Mouse (Mus musculus) layer of hippocampus, adult 2 months (tissue): ENCODE measurements around the gene Tulp4. TPM values are rescaled to one million over a fixed set of nuclear protein-coding genes. Genes with fewer than 3 reads are reported as not detected.

Experiments used
- DNase-seq, 2 experiments: peaks; one replicate each; pipeline ENCODE4 v3.0.0; 2022; ENCODE audit warnings: low spot score in 2 of 2
- H3K27ac ChIP-seq: fragments of 200-600 bp; 2 replicates; pipeline ENCODE4 v1.8.1; 2022
- H3K4me3 ChIP-seq: fragments of 200-600 bp; 2 replicates; pipeline ENCODE4 v1.8.1; 2022; ENCODE audit warnings: mild to moderate bottlenecking
- CTCF ChIP-seq: fragments of 200-600 bp; conservative IDR thresholded peaks from 2 replicates; pipeline ENCODE4 v1.8.1; 2022; ENCODE audit warnings: antibody characterized with exemption, mild to moderate bottlenecking, moderate library complexity
- long read RNA-seq, 2 experiments: library from polyadenylated mRNA; stranded (forward); transcript quantifications; one replicate each; pipeline ENCODE4 v2.0.0; 2021; ENCODE audit warnings: borderline mapping rate in 2 of 2
- total RNA-seq, 2 experiments: library from RNA; stranded (reverse); gene quantifications; 2 replicates each; pipeline ENCODE4 v1.2.3; 2021

Gene Tulp4
- 100 to 1,000 TPM; 304 to 306 TPM for total RNA-seq
- long read RNA-seq, experiment 1, full-length matches to known transcripts = 2 of 34 reads
- long read RNA-seq, experiment 1, partial matches to known transcripts = 25 of 34 reads
- long read RNA-seq, experiment 1, other reads (novel, unspliced or antisense) = 7 of 34 reads
- long read RNA-seq, experiment 2, full-length matches to known transcripts = 3 of 38 reads
- long read RNA-seq, experiment 2, partial matches to known transcripts = 22 of 38 reads
- long read RNA-seq, experiment 2, other reads (novel, unspliced or antisense) = 13 of 38 reads

GRCm38 (mm10) chr17:6106361-6107014 is at the start of gene Tulp4:
Tulp4 (plus strand) TSS chr17:6106437.
- peak; percentile 75 to 81 for DNase-seq
- H3K27ac ChIP-seq = peak within 1 kb of the TSS; percentile 96
- H3K4me3 ChIP-seq = peak within 1 kb of the TSS; percentile 93
- no peak for TF ChIP-seq CTCF

GRCm38 (mm10) chr17:6062793-6063192 is 43.4 kb upstream of the Tulp4 start:
- no peak for DNase-seq
- H3K27ac ChIP-seq = no peak overlapping the region
- TF ChIP-seq CTCF = no peak

GRCm38 (mm10) chr17:6063532-6063931 is 42.7 kb upstream of the Tulp4 start:
- TF ChIP-seq CTCF = no peak
- no peak for DNase-seq
- H3K27ac ChIP-seq = no peak overlapping the region
- no peak overlapping the region for H3K4me3 ChIP-seq

More at GRCm38 (mm10) chr17:6062793-6063192, 43.4 kb upstream of the Tulp4 start:
- no peak overlapping the region for H3K4me3 ChIP-seq

- Histone ChIP-seq H3K27ac (no peak overlapping the region), H3K4me3 (no peak overlapping the region)
- TF ChIP-seq CTCF = no peak
- DNase-seq = no peak
Measured at GRCm38 (mm10) chr17:6066021-6066420, 40.2 kb upstream of the Tulp4 start.

- H3K27ac ChIP-seq = no peak overlapping the region
- no peak for TF ChIP-seq CTCF
- DNase-seq = no peak
- H3K4me3 ChIP-seq = no peak overlapping the region
Measured at GRCm38 (mm10) chr17:6067613-6068012, 38.6 kb upstream of the Tulp4 start.

- Histone ChIP-seq H3K27ac (no peak overlapping the region), H3K4me3 (no peak overlapping the region)
- TF ChIP-seq CTCF = no peak
- no peak for DNase-seq
Measured at GRCm38 (mm10) chr17:6069866-6070265, 36.4 kb upstream of the Tulp4 start.

GRCm38 (mm10) chr17:6073405-6073804 is 32.8 kb upstream of the Tulp4 start:
- no peak for DNase-seq
- Histone ChIP-seq H3K27ac (no peak overlapping the region), H3K4me3 (no peak overlapping the region)
- no peak for TF ChIP-seq CTCF

- Histone ChIP-seq H3K4me3 (peak within 1 kb of the TSS; percentile 89), H3K27ac (peak within 1 kb of the TSS; percentile 95)
- DNase-seq = peak; percentile 97 to 99
- TF ChIP-seq CTCF = peak; percentile 24; the same call in 1 of the 2 replicates
Measured at GRCm38 (mm10) chr17:6079287-6080122, 26.7 kb upstream of the Tulp4 start, which contains the start of the genes Serac1 and Gtf2h5. Serac1 (minus strand) TSS chr17:6079741. Gtf2h5 (plus strand) TSS chr17:6079786.

GRCm38 (mm10) chr17:6083323-6083890 is 22.8 kb upstream of the Tulp4 start:
- no peak for TF ChIP-seq CTCF
- Histone ChIP-seq H3K27ac (peak overlapping the region; percentile 81), H3K4me3 (no peak overlapping the region)
- DNase-seq = peak; percentile 53 to 60

GRCm38 (mm10) chr17:6091604-6092003 is 14.6 kb upstream of the Tulp4 start:
- no peak for DNase-seq
- no peak overlapping the region for H3K27ac ChIP-seq
- H3K4me3 ChIP-seq = no peak overlapping the region
- TF ChIP-seq CTCF = no peak

GRCm38 (mm10) chr17:6095579-6095978 is 10.7 kb upstream of the Tulp4 start:
- Histone ChIP-seq H3K4me3 (no peak overlapping the region), H3K27ac (no peak overlapping the region)
- TF ChIP-seq CTCF = peak; percentile 67
- no peak for DNase-seq

- H3K27ac ChIP-seq = no peak overlapping the region
- peak in 1 of 2 experiments; percentile 47 for DNase-seq
- TF ChIP-seq CTCF = peak; percentile 96
- no peak overlapping the region for H3K4me3 ChIP-seq
Measured at GRCm38 (mm10) chr17:6097884-6098283, 8.4 kb upstream of the Tulp4 start.
